In the genomic region with DNA sequence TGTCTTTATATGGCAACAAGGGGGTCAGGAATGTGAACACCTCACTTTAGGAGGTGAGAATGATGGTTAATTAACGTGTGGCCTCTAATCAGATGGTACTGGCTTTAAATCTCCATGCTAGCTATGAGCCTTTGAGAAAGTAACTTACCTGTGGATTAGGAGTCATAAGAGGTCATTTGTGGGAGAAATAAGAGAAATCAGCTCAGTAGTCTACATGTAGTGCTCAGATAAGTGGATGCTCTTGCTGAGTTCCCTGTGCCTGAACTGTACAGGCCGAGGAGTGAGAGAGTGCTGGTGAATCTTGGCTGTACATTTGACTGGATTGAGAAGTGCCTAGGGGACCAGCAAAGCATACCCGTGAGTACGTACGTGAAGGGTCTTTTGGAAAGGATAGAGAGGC, we compare ENCODE assay signal across 32 mouse cellular contexts.
"Had no signal": no experiment of that assay in that cellular context is flagged by ENCODE, and none has a peak within 500 bp of the region (broad histone marks: within the 10 kb centered on the region; RNA-seq: fewer than 3 reads in every experiment).

No protein-coding gene starts in this region.

- H3K36me3 ChIP-seq: limb, embryonic 10.5 days; limb, embryonic 12.5 days; limb, embryonic 13.5 days; limb, embryonic 15.5 days; liver, embryonic 12.5 days; liver, embryonic 13.5 days; liver, embryonic 15.5 days; lung, embryonic 15.5 days; midbrain, embryonic 10.5 days; midbrain, embryonic 12.5 days; midbrain, embryonic 13.5 days; midbrain, embryonic 15.5 days had no signal

- H3K4me1 ChIP-seq: limb, embryonic 10.5 days; limb, embryonic 12.5 days; limb, embryonic 13.5 days; limb, embryonic 15.5 days; liver, embryonic 12.5 days; liver, embryonic 13.5 days; liver, embryonic 15.5 days; lung, embryonic 15.5 days; midbrain, embryonic 10.5 days; midbrain, embryonic 12.5 days; midbrain, embryonic 13.5 days; midbrain, embryonic 15.5 days had no signal

- DNase-seq: left cerebral cortex, postnatal 4 days; liver; liver, embryonic 13.5 days; liver, postnatal 0 days; lung, adult 18-20 months; lung, adult 2 months; lung, embryonic 14.5 days; lung, postnatal 10 days; lung, postnatal 14 days; lung, postnatal 36 days; lung, postnatal 4 days; midbrain, embryonic 14.5 days had no signal

- H3K9me3 ChIP-seq: limb, embryonic 10.5 days; limb, embryonic 12.5 days; limb, embryonic 13.5 days; limb, embryonic 15.5 days; liver, embryonic 12.5 days; liver, embryonic 13.5 days; liver, embryonic 15.5 days; lung, embryonic 15.5 days; megakaryocyte, embryonic 14.5 days; midbrain, embryonic 10.5 days; midbrain, embryonic 12.5 days; midbrain, embryonic 13.5 days; midbrain, embryonic 15.5 days had no signal

- H3K4me3 ChIP-seq: left cerebral cortex, adult 2 months; limb, embryonic 10.5 days; limb, embryonic 12.5 days; limb, embryonic 13.5 days; limb, embryonic 15.5 days; liver, embryonic 12.5 days; liver, embryonic 13.5 days; liver, embryonic 15.5 days; lung, embryonic 15.5 days; megakaryocyte, embryonic 14.5 days; midbrain, embryonic 10.5 days; midbrain, embryonic 12.5 days; midbrain, embryonic 13.5 days; midbrain, embryonic 15.5 days; myocyte had no signal

- H3K4me2 ChIP-seq: limb, embryonic 12.5 days; limb, embryonic 13.5 days; limb, embryonic 15.5 days; liver, embryonic 11.5 days; liver, embryonic 12.5 days; liver, embryonic 13.5 days; liver, embryonic 15.5 days; lung, embryonic 14.5 days; lung, embryonic 15.5 days; midbrain, embryonic 11.5 days; midbrain, embryonic 12.5 days; midbrain, embryonic 13.5 days; midbrain, embryonic 15.5 days had no signal

- H3K27me3 ChIP-seq: limb, embryonic 12.5 days; limb, embryonic 13.5 days; limb, embryonic 15.5 days; liver, embryonic 12.5 days; liver, embryonic 13.5 days; liver, embryonic 15.5 days; lung, embryonic 15.5 days; midbrain, embryonic 12.5 days; midbrain, embryonic 13.5 days; midbrain, embryonic 15.5 days had no signal

- H3K9ac ChIP-seq: limb, embryonic 12.5 days; limb, embryonic 13.5 days; limb, embryonic 15.5 days; liver, embryonic 12.5 days; liver, embryonic 13.5 days; liver, embryonic 14.5 days; liver, embryonic 15.5 days; liver, postnatal 0 days; lung, embryonic 14.5 days; lung, embryonic 15.5 days; midbrain, embryonic 12.5 days; midbrain, embryonic 13.5 days; midbrain, embryonic 15.5 days had no signal

- ATAC-seq: liver, embryonic 12.5 days; liver, postnatal 0 days; lung, postnatal 0 days; midbrain, embryonic 13.5 days; midbrain, embryonic 15.5 days; midbrain, embryonic 16.5 days had no signal

- H3K27ac ChIP-seq: left cerebral cortex, adult 2 months; limb, embryonic 10.5 days; limb, embryonic 12.5 days; limb, embryonic 13.5 days; limb, embryonic 15.5 days; liver, embryonic 12.5 days; liver, embryonic 13.5 days; liver, embryonic 14.5 days; liver, embryonic 15.5 days; lung, embryonic 15.5 days; macrophage; midbrain, embryonic 10.5 days; midbrain, embryonic 12.5 days; midbrain, embryonic 13.5 days; midbrain, embryonic 15.5 days had no signal
